Comparison of ENCODE assay signal across 27 mouse cellular contexts in genomic region chr13:91368664-91369063, GRCm38 (mm10).
DNase-seq lines count a peak whose midpoint lies in the region; ATAC-seq and TF ChIP-seq lines count a peak whose summit lies in the region.
"Had no signal": no experiment of that assay in that cellular context is flagged by ENCODE, and none has a peak within 500 bp of the region (broad histone marks: within the 10 kb centered on the region; RNA-seq: fewer than 3 reads in every experiment).

No protein-coding gene starts in this region.

- no peak for TF ChIP-seq POLR2A in embryonic fibroblast, embryonic 13.5 days (IDR thresholded peaks at IDR 0.05; ENCODE audit: low read depth, low read length)
- TF ChIP-seq POLR2A in lung, adult 2 months (IDR thresholded peaks at IDR 0.05; ENCODE audit: borderline replicate concordance, extremely low read depth, low read depth, low read length), result no peak

- TF ChIP-seq CTCF in embryonic fibroblast, embryonic 13.5 days (IDR thresholded peaks at IDR 0.05; ENCODE audit: borderline replicate concordance, insufficient read depth, low read length), result no peak
- no peak for TF ChIP-seq CTCF in lung, adult 2 months (IDR thresholded peaks at IDR 0.05; ENCODE audit: insufficient read depth, low read length)

- 77% methylated on average over 7 of the region's 7 CpGs for WGBS in hindbrain, embryonic 11.5 days
- 77% methylated on average over 7 of the region's 7 CpGs for WGBS in hindbrain, embryonic 12.5 days
- 31% methylated on average over 7 of the region's 7 CpGs for WGBS in embryonic facial prominence, embryonic 11.5 days
- WGBS in limb, embryonic 15.5 days, result 45% methylated on average over 7 of the region's 7 CpGs
- 78% methylated on average over 7 of the region's 7 CpGs for WGBS in lung, adult 2 months

- H3K4me3 ChIP-seq in hindbrain, embryonic 11.5 days (ENCODE audit: low read depth, low read length), result no peak overlapping the region
- H3K4me3 ChIP-seq in hindbrain, embryonic 12.5 days, result no peak overlapping the region
- no peak overlapping the region for H3K4me3 ChIP-seq in embryonic facial prominence, embryonic 11.5 days (ENCODE audit: low read depth, low read length)
- no peak overlapping the region for H3K4me3 ChIP-seq in embryonic fibroblast, embryonic 13.5 days (ENCODE audit: insufficient read depth, low read length)
- no peak overlapping the region for H3K4me3 ChIP-seq in limb, embryonic 15.5 days
- H3K4me3 ChIP-seq in lung, adult 2 months (replicated peaks; ENCODE audit: extremely low read depth, low read depth, low read length), result no peak overlapping the region
- H3K4me3 ChIP-seq: forebrain, embryonic 10.5 days; forebrain, embryonic 15.5 days; gastrocnemius, adult 2 months; heart, embryonic 13.5 days; hindbrain, embryonic 10.5 days; intestine, embryonic 15.5 days; liver, embryonic 13.5 days; neural tube, embryonic 13.5 days had no signal

- H3K9ac ChIP-seq in hindbrain, embryonic 11.5 days (ENCODE audit: low read depth, low read length), result no peak overlapping the region
- no peak overlapping the region for H3K9ac ChIP-seq in hindbrain, embryonic 12.5 days
- no peak overlapping the region for H3K9ac ChIP-seq in embryonic facial prominence, embryonic 11.5 days (replicated peaks; ENCODE audit: low read length)
- H3K9ac ChIP-seq in limb, embryonic 15.5 days, result no peak overlapping the region
- H3K9ac ChIP-seq: forebrain, embryonic 15.5 days; heart, embryonic 13.5 days; intestine, embryonic 15.5 days; liver, embryonic 13.5 days; neural tube, embryonic 13.5 days had no signal

- H3K27me3 ChIP-seq in hindbrain, embryonic 11.5 days (ENCODE audit: control insufficient read depth, insufficient read depth, low read length), result no peaks in the 10 kb centered on the region
- H3K27me3 ChIP-seq in hindbrain, embryonic 12.5 days, result no peaks in the 10 kb centered on the region
- H3K27me3 ChIP-seq in embryonic facial prominence, embryonic 11.5 days (ENCODE audit: control insufficient read depth, insufficient read depth, low read length), result no peaks in the 10 kb centered on the region
- H3K27me3 ChIP-seq in limb, embryonic 15.5 days, result no peaks in the 10 kb centered on the region
- H3K27me3 ChIP-seq: forebrain, embryonic 15.5 days; heart, embryonic 13.5 days; intestine, embryonic 15.5 days; liver, embryonic 13.5 days; neural tube, embryonic 13.5 days; Patski had no signal

- no peak for ATAC-seq in hindbrain, embryonic 11.5 days (ENCODE audit: low FRiP score)
- ATAC-seq in hindbrain, embryonic 12.5 days (ENCODE audit: low FRiP score), result no peak
- ATAC-seq in embryonic facial prominence, embryonic 11.5 days (replicated peaks; ENCODE audit: insufficient number of reproducible peaks, low FRiP score, low TSS enrichment, low read depth), result no peak
- no peak for ATAC-seq in limb, embryonic 15.5 days (ENCODE audit: insufficient number of reproducible peaks, low FRiP score, low TSS enrichment, low read depth)
- ATAC-seq: forebrain, embryonic 15.5 days; hindbrain, postnatal 0 days; intestine, embryonic 15.5 days; Patski had no signal

- no peak overlapping the region for H3K27ac ChIP-seq in hindbrain, embryonic 11.5 days (ENCODE audit: low read depth, low read length)
- no peak overlapping the region for H3K27ac ChIP-seq in hindbrain, embryonic 12.5 days
- H3K27ac ChIP-seq in embryonic facial prominence, embryonic 11.5 days (replicated peaks; ENCODE audit: low read depth, low read length), result peak overlapping the region; percentile 99
- 0 out of 2 replicates have a peak overlapping the region, but pooled peaks have one; percentile 7 for H3K27ac ChIP-seq in embryonic fibroblast, embryonic 13.5 days (ENCODE audit: insufficient read depth, low read length)
- H3K27ac ChIP-seq in limb, embryonic 15.5 days, result 0 out of 2 replicates have a peak overlapping the region, but pooled peaks have one; percentile 17
- H3K27ac ChIP-seq: forebrain, embryonic 15.5 days; heart, embryonic 13.5 days; hindbrain, postnatal 0 days; intestine, embryonic 15.5 days; kidney, postnatal 0 days; liver, embryonic 13.5 days; neural tube, embryonic 13.5 days had no signal

- DNase-seq in hindbrain, embryonic 11.5 days (ENCODE audit: low spot score), result peak; percentile 33
- DNase-seq in embryonic facial prominence, embryonic 11.5 days (ENCODE audit: low spot score), result peak; percentile 89
- DNase-seq in gastrocnemius, adult 18-20 months (ENCODE audit: low spot score), result no peak
- DNase-seq in lung, adult 2 months, result no peak
- DNase-seq: adrenal gland, postnatal 10 days; cerebellum, adult 9-11 months; gastrocnemius, adult 2 months; gastrocnemius, postnatal 36 days; heart, postnatal 14 days; layer of hippocampus, postnatal 36 days; liver, embryonic 13.5 days; lung, adult 18-20 months; lung, postnatal 10 days; thymus, adult 2 months; thymus, postnatal 36 days had no signal

- H3K4me1 ChIP-seq in hindbrain, embryonic 11.5 days (replicated peaks; ENCODE audit: control insufficient read depth, insufficient read depth, low read length), result peaks cover 12% of the 10 kb centered on the region
- peaks cover 41% of the 10 kb centered on the region for H3K4me1 ChIP-seq in hindbrain, embryonic 12.5 days
- H3K4me1 ChIP-seq in embryonic facial prominence, embryonic 11.5 days (ENCODE audit: control insufficient read depth, insufficient read depth, low read length), result peaks cover 8% of the 10 kb centered on the region
- H3K4me1 ChIP-seq in embryonic fibroblast, embryonic 13.5 days (ENCODE audit: control insufficient read depth, insufficient read depth, low read length), result peaks cover 19% of the 10 kb centered on the region
- peaks cover 59% of the 10 kb centered on the region for H3K4me1 ChIP-seq in limb, embryonic 15.5 days
- H3K4me1 ChIP-seq in lung, adult 2 months (ENCODE audit: control insufficient read depth, insufficient read depth, low read length), result no peaks in the 10 kb centered on the region

- H3K9me3 ChIP-seq in hindbrain, embryonic 11.5 days (ENCODE audit: control insufficient read depth, low read length), result no peaks in the 10 kb centered on the region
- no peaks in the 10 kb centered on the region for H3K9me3 ChIP-seq in hindbrain, embryonic 12.5 days (replicated peaks)
- no peaks in the 10 kb centered on the region for H3K9me3 ChIP-seq in embryonic facial prominence, embryonic 11.5 days (replicated peaks; ENCODE audit: control insufficient read depth, low read length)
- no peaks in the 10 kb centered on the region for H3K9me3 ChIP-seq in limb, embryonic 15.5 days
- H3K9me3 ChIP-seq: forebrain, embryonic 10.5 days; forebrain, embryonic 15.5 days; heart, embryonic 13.5 days; hindbrain, embryonic 10.5 days; intestine, embryonic 15.5 days; liver, embryonic 13.5 days; neural tube, embryonic 13.5 days had no signal

- no peaks in the 10 kb centered on the region for H3K36me3 ChIP-seq in hindbrain, embryonic 11.5 days (ENCODE audit: control insufficient read depth, insufficient read depth, low read length)
- H3K36me3 ChIP-seq in hindbrain, embryonic 12.5 days, result no peaks in the 10 kb centered on the region
- H3K36me3 ChIP-seq in embryonic facial prominence, embryonic 11.5 days (replicated peaks; ENCODE audit: control insufficient read depth, insufficient read depth, low read depth, low read length), result no peaks in the 10 kb centered on the region
- H3K36me3 ChIP-seq in limb, embryonic 15.5 days, result no peaks in the 10 kb centered on the region
- H3K36me3 ChIP-seq: forebrain, embryonic 10.5 days; forebrain, embryonic 15.5 days; heart, embryonic 13.5 days; hindbrain, embryonic 10.5 days; intestine, embryonic 15.5 days; liver, embryonic 13.5 days; neural tube, embryonic 13.5 days had no signal

- H3K4me2 ChIP-seq in hindbrain, embryonic 11.5 days (replicated peaks; ENCODE audit: low read depth, low read length), result no peak overlapping the region
- no peak overlapping the region for H3K4me2 ChIP-seq in hindbrain, embryonic 12.5 days (replicated peaks)
- H3K4me2 ChIP-seq in embryonic facial prominence, embryonic 11.5 days (ENCODE audit: low read depth, low read length), result no peak overlapping the region
- no peak overlapping the region for H3K4me2 ChIP-seq in limb, embryonic 15.5 days
- H3K4me2 ChIP-seq: forebrain, embryonic 15.5 days; heart, embryonic 13.5 days; intestine, embryonic 15.5 days; liver, embryonic 13.5 days; neural tube, embryonic 13.5 days had no signal

Comparison
In these comparisons a context has a peak if more than half of its experiments do, and no peak if none do; other contexts are left out.
1. DNase-seq: peak in hindbrain, embryonic 11.5 days (single experiment) and embryonic facial prominence, embryonic 11.5 days (single experiment); none in gastrocnemius, adult 18-20 months (single experiment) and lung, adult 2 months (single experiment).
2. H3K27ac ChIP-seq: peak in embryonic facial prominence, embryonic 11.5 days (single experiment), embryonic fibroblast, embryonic 13.5 days (single experiment) and limb, embryonic 15.5 days (single experiment); none in hindbrain, embryonic 11.5 days (single experiment) and hindbrain, embryonic 12.5 days (single experiment).